Mouse (Mus musculus) left cerebral cortex, postnatal 14 days (tissue): ENCODE measurements around the gene Abtb2. TPM values are rescaled to one million over a fixed set of nuclear protein-coding genes. Genes with fewer than 3 reads are reported as not detected.

Experiments used
- DNase-seq, 2 experiments: peaks; one replicate each; pipeline ENCODE4 v3.0.0; 2021 to 2022; ENCODE audit warnings: low spot score in 2 of 2, mixed read lengths in 1 of 2
- intact Hi-C: fragments of 180-260 bp; cut with DNase I; formaldehyde crosslinking; loops from one replicate; pipeline ENCODE4 v1.15.1; 2025
- total RNA-seq, 2 experiments: library from RNA; stranded (reverse); gene quantifications; 2 replicates each; pipeline ENCODE4 v1.2.3; 2021

Gene Abtb2
- total RNA-seq, 2 experiments from 2014 or later: 13.4 to 13.7 TPM

- no peak for DNase-seq
- intact Hi-C loops: no loop called here
Observed at GRCm38 (mm10) chr2:103578663-103579213, 12.6 kb downstream of the Abtb2 start.

DNA sequence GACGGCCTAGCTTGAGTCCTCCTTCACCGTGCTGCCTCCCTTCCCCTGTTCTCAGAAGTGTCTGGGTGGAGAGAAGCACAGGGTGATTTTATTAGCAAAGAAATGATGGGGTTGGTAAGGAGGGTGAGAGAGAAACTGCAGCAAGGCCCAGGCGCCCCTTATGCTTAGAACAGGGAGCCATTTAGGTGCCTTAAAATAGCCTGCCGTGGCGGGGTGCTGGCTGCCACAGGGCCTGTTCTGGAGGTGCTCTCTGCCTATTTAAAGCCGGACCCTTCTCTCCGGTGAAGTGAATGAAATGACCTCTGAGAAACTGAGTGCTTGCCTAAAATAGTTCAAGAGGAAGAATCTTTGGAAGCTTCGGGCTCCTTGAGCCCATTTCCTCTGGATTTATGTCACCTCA lies 14.6 kb downstream of the Abtb2 start:
- intact Hi-C loops: no loop called here
- no peak for DNase-seq

DNA sequence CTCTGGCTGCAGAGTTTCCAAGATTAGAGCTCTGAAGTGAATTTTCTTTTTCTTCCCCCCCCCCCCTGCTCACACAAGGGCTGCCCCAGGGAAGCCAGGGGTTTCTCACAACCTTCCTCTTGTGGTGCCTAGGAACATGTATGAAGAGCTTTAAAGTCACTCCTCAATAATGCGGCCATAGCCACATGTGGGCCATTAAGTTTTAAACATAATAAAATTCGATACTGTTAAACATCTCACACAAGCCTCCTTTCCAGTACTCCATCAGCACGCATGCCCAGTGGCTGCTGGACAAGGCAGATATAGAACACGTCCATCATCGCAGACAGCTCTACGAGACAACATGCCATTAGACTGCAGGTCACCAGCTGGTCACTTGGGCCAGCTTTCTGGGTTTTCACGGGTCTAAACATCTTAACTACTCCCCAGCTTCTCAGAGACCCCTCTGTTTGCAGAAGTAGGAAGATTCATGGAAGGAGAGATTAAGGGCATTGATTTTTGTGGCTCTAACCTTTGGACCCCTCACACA lies 15.3 kb downstream of the Abtb2 start:
- intact Hi-C loops: no loop called here
- DNase-seq: no peak

- no peak for DNase-seq
- intact Hi-C loops: no loop called here
Observed at GRCm38 (mm10) chr2:103583316-103583715, 17.2 kb downstream of the Abtb2 start.

DNA sequence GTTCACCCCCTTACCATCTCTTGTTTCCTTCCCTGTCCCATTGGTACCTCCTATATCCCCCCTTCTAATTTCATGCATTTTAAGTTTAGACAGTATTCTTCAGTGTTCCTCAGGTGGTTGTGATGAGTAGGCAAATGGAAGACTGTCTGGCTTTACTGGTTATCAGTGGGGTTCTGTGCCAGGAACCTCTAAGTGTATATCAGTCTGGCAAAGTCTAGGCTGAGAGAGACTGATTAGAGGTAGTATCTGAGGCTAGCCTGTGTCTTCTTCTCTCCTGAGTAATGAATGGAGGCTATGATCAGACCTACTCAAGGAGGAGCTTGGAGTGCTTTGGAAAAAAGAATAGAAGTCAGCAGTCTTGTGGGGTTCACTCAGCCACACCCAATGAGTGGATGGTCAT lies 18.0 kb downstream of the Abtb2 start:
- intact Hi-C loops: no loop called here
- DNase-seq: no peak

DNA sequence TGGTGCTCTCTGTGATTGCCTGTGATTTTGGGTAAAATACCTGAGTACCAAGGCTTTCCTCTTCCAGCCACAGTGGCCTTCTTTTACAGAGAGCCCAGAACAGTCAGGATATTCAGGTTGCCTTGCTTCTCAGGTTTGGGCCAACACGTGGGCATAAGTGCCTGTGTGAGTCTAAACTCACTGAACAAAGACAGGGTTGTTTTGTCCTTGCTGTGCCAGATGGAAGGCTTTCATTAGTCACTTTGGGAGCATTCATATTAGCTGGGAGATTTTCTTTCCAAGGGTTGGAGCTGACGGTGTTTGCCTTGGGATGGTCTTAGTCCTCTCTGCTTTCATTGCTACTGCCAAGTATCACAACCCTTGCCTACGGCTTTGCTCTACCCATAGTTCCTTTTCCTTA lies 20.3 kb downstream of the Abtb2 start:
- DNase-seq: no peak
- intact Hi-C loops: no loop called here

GRCm38 (mm10) chr2:103588776-103589175 lies 22.7 kb downstream of the Abtb2 start:
- no peak for DNase-seq
- intact Hi-C loops: no loop called here

DNA sequence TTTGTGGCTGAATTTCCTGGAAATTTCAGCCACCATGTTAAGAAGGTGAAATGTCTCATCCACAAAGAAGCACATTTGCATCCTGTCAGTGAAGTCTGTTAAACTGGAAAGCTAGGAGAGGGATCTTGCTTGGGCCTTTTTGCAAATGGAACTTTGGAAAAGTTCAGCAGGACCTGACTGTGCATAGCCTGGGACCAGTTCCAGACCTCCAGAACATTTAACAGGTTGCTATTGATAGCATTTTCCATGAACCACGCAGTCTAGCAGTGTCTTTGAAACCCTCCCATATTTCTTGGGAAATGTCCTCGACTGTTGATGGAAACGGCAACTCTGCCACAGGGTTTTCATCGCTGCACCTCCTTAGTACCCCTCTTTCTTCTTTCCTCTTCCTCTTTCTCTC lies 23.3 kb downstream of the Abtb2 start:
- DNase-seq: no peak
- intact Hi-C loops: no loop called here

DNA sequence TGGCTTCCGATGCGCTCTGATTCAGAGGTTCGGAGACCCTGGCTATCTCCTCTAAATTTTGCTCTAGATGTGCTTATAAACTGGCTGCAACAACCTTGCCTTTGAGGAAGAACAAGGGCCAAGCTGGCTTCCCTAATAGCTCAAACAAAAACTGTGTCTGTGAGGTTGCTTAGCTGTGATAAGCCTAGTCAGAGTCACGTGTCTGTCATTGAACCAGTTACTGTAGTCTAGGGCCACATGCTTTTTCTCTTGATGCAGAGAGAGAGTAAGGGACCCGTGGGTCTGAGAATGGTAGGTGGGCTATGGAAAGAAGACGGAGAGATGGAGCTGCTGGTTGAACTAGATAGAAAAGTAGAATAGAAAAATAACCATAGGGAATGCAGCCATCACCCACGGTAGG lies 24.5 kb downstream of the Abtb2 start:
- no peak for DNase-seq
- intact Hi-C loops: no loop called here

DNA sequence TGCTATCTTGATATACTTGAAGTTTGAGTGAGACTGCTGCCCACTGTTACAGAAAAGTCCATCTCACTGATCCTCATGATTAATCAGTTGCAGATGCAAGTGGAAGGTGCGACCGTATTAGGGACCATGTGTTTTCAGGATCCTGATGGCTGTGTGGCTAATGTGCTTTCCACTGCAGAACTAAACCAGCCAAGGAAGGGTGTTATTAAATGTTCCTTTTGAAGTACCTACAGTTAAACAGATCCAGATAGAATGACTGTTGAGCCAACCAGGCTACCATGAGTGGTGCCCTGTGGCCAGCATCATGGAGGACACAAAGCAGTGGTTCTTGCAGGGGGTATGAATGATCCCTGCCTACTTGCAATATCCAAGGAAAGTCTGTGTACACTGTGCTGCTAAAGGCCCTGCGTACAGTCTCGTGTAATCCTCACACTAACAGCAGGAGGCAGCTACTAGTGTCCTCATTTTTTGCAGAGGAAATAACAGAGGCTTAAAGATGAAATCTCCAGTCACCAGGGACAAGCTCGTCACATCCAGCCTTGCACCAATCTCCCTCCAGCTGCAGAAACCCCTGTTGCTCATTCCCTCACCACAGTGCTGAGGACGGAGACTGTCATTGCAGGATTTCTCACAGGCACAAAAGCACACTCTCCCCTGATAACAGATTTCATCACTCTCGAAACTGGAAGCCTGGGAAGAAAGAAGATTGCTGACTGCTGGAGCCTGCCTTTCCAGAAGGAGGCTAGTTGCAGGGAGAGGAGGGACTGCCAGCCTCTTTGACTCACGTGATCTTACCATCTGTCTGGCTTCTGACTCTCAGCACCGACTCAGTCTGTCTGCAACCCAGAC lies 25.9 kb downstream of the Abtb2 start:
- intact Hi-C loops: no loop called here
- DNase-seq: peak; percentile 33 to 38

DNA sequence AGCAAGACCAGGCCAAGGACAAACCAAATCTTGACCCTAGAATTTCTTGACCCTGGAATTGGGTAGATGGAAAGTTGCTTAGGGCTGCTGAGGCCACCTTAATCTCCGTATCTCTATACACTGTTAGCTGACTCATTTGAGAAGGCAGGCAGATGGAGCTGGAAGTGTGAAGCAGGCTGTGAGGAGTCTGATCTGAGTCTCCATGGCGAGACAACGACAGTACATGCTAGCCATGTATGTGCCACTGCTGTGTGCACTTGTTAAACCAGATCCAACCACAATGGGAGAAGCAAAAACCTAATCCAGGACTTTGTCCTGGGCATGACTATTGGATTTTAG lies 26.4 kb downstream of the Abtb2 start:
- DNase-seq: peak; percentile 10 to 53
- intact Hi-C loops: no loop called here

DNA sequence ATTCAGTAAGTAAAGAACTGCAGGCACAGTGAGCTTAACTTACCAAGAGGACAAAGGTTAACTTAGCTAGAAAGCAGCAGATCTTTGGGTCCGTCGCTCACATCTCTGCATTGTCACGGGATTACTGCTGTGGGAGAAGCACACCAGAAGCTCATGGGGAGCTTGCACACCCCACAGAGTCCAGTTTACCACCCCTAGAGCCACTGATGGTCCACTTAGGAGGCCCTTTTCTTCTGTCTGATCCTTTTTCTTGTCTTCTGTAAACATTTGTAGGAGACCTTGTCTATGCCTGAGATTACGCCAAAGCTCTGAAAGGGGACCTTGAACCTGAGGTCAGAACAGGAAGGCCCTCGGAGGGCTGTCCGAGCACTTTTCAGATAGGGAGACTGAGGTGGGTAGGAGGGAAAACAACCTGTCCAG lies 28.5 kb downstream of the Abtb2 start:
- intact Hi-C loops: no loop called here

DNA sequence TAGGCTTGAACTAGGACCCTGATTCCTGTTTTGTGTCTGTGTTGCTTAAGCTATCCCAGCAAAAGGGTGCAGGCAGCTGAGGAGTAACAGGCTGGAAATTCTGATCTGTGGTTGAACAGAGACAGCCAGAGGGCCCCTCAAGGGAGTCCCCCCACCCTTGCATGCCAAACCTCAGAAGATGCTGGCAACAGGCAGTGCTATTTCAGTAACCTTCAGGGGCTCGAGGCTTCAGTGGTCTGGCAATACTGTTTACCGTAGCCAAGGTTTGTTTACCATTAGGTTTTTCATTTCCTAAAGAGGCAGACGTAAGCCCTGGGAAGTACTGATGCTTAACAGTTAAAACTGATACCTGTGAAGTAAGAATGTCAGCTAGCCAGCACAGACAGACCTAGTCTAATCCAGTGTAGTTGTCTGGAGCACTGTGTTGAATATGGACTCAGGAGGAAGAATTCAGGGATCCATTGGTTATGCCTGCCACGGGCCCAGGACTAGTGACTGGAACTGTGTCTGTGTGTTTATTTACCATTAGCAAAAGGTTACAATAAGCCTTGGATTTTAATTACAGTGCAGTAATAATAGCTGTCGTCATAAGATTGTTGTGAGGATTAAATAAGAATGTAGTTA lies 29.0 kb downstream of the Abtb2 start:
- DNase-seq: no peak
- intact Hi-C loops: no loop called here

More for the DNA sequence above, 28.5 kb downstream of the Abtb2 start:
- DNase-seq: no peak

DNA sequence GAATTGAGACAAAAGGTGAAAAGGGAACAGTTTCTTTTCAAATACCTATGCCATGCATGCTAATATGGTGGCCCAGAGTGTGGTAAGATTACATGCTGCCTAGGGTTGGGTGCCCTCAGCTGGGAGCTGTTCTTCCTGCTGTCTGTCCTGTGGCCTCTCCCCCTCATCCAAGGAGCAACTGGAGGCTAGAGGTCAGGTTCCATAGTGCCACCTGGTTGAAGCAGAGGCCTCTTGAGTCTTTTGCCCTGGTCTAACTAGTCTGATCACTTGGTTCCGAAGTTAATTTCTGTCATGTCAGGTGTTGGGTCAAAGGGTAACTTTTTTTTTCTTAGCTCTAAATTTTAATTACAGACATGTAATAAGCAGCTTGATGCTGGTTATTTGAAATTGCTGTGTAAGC lies 33.2 kb downstream of the Abtb2 start:
- intact Hi-C loops: no loop called here
- no peak for DNase-seq

DNA sequence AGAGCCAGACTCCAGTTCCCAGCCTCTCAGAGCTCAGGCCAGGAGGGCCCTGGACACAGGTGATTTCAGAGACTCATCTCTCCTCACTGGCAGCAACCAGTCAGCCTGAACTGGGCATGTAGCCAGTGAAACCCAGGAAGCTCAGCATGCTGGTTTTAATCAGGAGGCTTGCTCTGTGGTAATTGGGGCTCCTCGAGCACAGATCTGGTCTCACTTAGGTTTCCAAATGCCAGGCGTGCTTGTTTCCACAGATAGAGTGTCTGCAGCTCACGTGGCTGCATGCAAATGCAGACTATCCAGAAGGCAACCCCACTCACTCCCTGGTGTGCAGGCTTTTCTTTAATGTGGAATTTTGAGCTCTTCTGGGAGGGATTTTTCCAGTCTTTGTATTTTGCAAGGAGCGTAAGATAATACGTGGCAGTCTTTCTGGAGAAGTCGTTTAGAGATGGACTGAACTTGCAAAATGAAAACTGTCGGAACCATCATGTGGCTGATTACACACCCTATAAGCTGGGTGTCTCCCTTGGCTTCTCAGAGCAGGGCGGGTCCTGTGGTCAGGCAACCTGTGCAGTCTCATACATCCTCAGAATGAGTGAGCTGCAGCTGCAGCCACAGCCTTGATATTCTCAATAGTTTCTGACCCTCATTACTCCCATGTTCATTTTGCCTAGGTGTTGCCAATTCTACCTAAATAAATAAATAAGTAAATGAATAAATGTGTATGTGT lies 34.2 kb downstream of the Abtb2 start:
- intact Hi-C loops: no loop called here
- peak; percentile 52 to 77 for DNase-seq

- intact Hi-C loops: no loop called here
- DNase-seq: no peak
Observed at GRCm38 (mm10) chr2:103601126-103601525, 35.0 kb downstream of the Abtb2 start.

DNA sequence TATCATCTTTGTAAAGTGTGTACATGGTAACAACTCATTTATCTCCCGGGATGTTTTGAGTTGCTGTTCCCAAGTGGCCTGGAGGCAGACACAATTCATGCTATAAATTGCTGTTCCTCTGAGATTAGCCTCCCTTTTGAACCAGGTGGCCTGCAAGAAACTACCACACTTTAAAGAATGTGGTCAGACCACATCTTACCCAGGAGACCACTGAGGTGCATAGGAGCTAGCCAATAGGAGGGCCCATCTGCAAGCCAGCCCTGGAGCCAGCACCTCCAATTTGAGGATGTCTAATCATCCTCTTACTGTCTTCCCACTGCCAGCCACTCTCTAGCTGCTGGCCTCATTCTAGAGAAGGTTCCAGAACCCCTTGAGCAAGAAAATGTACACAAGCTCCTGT lies 35.4 kb downstream of the Abtb2 start:
- intact Hi-C loops: no loop called here

DNA sequence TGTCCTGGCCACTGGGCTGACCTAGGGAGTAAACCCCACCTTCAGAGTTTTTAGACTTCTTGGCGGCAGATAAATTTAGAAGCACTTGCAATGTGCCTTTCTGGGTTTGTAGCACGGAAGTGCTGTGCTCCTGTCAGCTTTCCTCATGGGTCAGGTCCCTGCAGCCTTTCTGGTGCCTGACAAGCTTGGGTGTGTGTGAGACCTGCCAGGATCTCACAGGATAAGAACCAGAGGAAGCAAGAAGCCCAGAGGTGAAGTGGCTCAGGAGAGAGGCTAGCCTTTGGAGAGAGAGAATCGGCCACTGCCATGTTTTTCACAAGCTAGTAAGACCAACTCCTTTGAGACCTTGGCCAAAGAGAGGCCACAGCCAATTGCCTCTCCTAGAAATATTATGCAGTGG lies 37.1 kb downstream of the Abtb2 start:
- no peak for DNase-seq
- intact Hi-C loops: no loop called here

More for the DNA sequence above, 35.4 kb downstream of the Abtb2 start:
- DNase-seq: no peak

DNA sequence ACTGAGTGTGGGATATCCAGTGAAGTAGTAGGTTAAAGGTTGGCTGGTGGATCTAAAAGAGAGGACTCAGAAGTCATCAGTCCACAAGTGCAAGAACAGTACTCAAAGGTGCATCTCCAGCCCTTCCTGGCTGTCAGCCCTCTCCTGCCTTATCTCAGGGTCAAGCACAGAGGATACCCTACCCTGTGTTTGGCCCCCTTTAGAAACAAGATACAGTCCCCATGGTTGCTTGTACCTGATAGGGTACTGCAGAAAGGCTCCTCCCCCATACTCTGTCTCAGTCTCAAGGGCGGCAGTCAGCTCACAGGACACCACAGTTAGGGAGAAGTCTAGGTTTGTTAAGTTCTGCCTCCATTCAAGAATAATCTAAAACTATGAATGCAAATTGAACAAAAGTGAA lies 37.8 kb downstream of the Abtb2 start:
- intact Hi-C loops: no loop called here
- no peak for DNase-seq
